In genomic region chr4:98243502-98243901, GRCm38 (mm10) we compare ENCODE assay signal across 9 mouse cellular contexts.
A peak's percentile ranks its signal among the peaks of the same experiment; 100 is the strongest.
DNase-seq lines count a peak whose midpoint lies in the region; ATAC-seq lines count a peak whose summit lies in the region.
"Had no signal": no experiment of that assay in that cellular context is flagged by ENCODE, and none has a peak within 500 bp of the region (broad histone marks: within the 10 kb centered on the region; RNA-seq: fewer than 3 reads in every experiment).

No protein-coding gene starts in this region.

- 3% methylated on average over 6 of the region's 6 CpGs for WGBS in heart, embryonic 11.5 days (ENCODE audit: insufficient replicate concordance)
- 4% methylated on average over 6 of the region's 6 CpGs for WGBS in kidney, embryonic 14.5 days
- WGBS in liver, embryonic 13.5 days (ENCODE audit: insufficient replicate concordance): 4% methylated on average over 6 of the region's 6 CpGs
- WGBS in neural tube, embryonic 13.5 days: 4% methylated on average over 6 of the region's 6 CpGs

- DNase-seq in heart, adult 11 months: peak; percentile 91
- no peak for DNase-seq in heart, adult 8-10 months (ENCODE audit: low spot score)
- peak; percentile 5 for DNase-seq in liver, embryonic 13.5 days
- DNase-seq in thymus, postnatal 0 days (ENCODE audit: low spot score): peak; percentile 85

- H3K4me1 ChIP-seq in heart, embryonic 11.5 days (ENCODE audit: control insufficient read depth, insufficient read depth, low read length): no peaks in the 10 kb centered on the region
- H3K4me1 ChIP-seq in kidney, embryonic 14.5 days (ENCODE audit: control insufficient read depth, insufficient read depth, low read length): no peaks in the 10 kb centered on the region
- H3K4me1 ChIP-seq in liver, embryonic 13.5 days (replicated peaks): peaks cover 17% of the 10 kb centered on the region
- H3K4me1 ChIP-seq in neural tube, embryonic 13.5 days (replicated peaks): peaks cover 19% of the 10 kb centered on the region

- H3K9me3 ChIP-seq in heart, embryonic 11.5 days (replicated peaks; ENCODE audit: control insufficient read depth, low read length): no peaks in the 10 kb centered on the region
- H3K9me3 ChIP-seq in kidney, embryonic 14.5 days (ENCODE audit: control insufficient read depth, low read length): no peaks in the 10 kb centered on the region
- no peaks in the 10 kb centered on the region for H3K9me3 ChIP-seq in liver, embryonic 13.5 days (replicated peaks)
- no peaks in the 10 kb centered on the region for H3K9me3 ChIP-seq in neural tube, embryonic 13.5 days

- peak overlapping the region; percentile 29; the same call in 1 of the 2 replicates for H3K4me2 ChIP-seq in heart, embryonic 11.5 days
- H3K4me2 ChIP-seq in kidney, embryonic 14.5 days (replicated peaks; ENCODE audit: low read depth, low read length): no peak overlapping the region
- no peak overlapping the region for H3K4me2 ChIP-seq in liver, embryonic 13.5 days
- H3K4me2 ChIP-seq in neural tube, embryonic 13.5 days: peak overlapping the region; percentile 57

- H3K4me3 ChIP-seq in heart, embryonic 11.5 days (ENCODE audit: low read depth, low read length): no peak overlapping the region; the same call in 1 of the 2 replicates
- no peak overlapping the region for H3K4me3 ChIP-seq in kidney, embryonic 14.5 days (ENCODE audit: low read length)
- no peak overlapping the region for H3K4me3 ChIP-seq in liver, embryonic 13.5 days (replicated peaks)
- peak overlapping the region; percentile 6; the same call in 1 of the 2 replicates for H3K4me3 ChIP-seq in neural tube, embryonic 13.5 days
- H3K4me3 ChIP-seq: myocyte had no signal

- no peaks in the 10 kb centered on the region for H3K27me3 ChIP-seq in heart, embryonic 11.5 days (ENCODE audit: control insufficient read depth, insufficient read depth, low read length)
- no peaks in the 10 kb centered on the region for H3K27me3 ChIP-seq in kidney, embryonic 14.5 days (ENCODE audit: control insufficient read depth, insufficient read depth, low read length)
- no peaks in the 10 kb centered on the region; the same call in 1 of the 2 replicates for H3K27me3 ChIP-seq in liver, embryonic 13.5 days
- no peaks in the 10 kb centered on the region for H3K27me3 ChIP-seq in neural tube, embryonic 13.5 days

- ATAC-seq in common myeloid progenitor, adult 5-6 weeks (replicated peaks; ENCODE audit: low read depth, poor library complexity, severe bottlenecking): peak; percentile 83
- ATAC-seq in heart, embryonic 11.5 days (replicated peaks; ENCODE audit: insufficient number of reproducible peaks, low FRiP score, low TSS enrichment): 0 out of 2 replicates have a peak, but pooled peaks have one; percentile 59
- ATAC-seq in kidney, embryonic 14.5 days (ENCODE audit: low FRiP score, low TSS enrichment): peak; percentile 90
- ATAC-seq in liver, embryonic 13.5 days (ENCODE audit: low read depth): no peak
- peak; percentile 95 for ATAC-seq in neural tube, embryonic 13.5 days (ENCODE audit: low read depth)

- no peaks in the 10 kb centered on the region for H3K36me3 ChIP-seq in heart, embryonic 11.5 days (ENCODE audit: control insufficient read depth, insufficient read depth, low read length)
- H3K36me3 ChIP-seq in kidney, embryonic 14.5 days (ENCODE audit: control insufficient read depth, insufficient read depth, low read length): no peaks in the 10 kb centered on the region
- H3K36me3 ChIP-seq in liver, embryonic 13.5 days: no peaks in the 10 kb centered on the region
- H3K36me3 ChIP-seq in neural tube, embryonic 13.5 days: no peaks in the 10 kb centered on the region

- H3K9ac ChIP-seq in heart, embryonic 11.5 days (ENCODE audit: low read depth, low read length): no peak overlapping the region
- no peak overlapping the region for H3K9ac ChIP-seq in kidney, embryonic 14.5 days (ENCODE audit: low read depth, low read length)
- H3K9ac ChIP-seq in liver, embryonic 13.5 days: no peak overlapping the region
- H3K9ac ChIP-seq in neural tube, embryonic 13.5 days: 0 out of 2 replicates have a peak overlapping the region, but pooled peaks have one; percentile 2

- H3K27ac ChIP-seq in heart, embryonic 11.5 days (ENCODE audit: low read depth, low read length): no peak overlapping the region
- no peak overlapping the region for H3K27ac ChIP-seq in kidney, embryonic 14.5 days (ENCODE audit: low read depth, low read length)
- H3K27ac ChIP-seq in liver, embryonic 13.5 days: no peak overlapping the region
- H3K27ac ChIP-seq in neural tube, embryonic 13.5 days (replicated peaks): peak overlapping the region; percentile 15; the same call in 1 of the 2 replicates

Comparison
In these comparisons a context has a peak if more than half of its experiments do, and no peak if none do; other contexts are left out.
1. H3K4me2 ChIP-seq: peak in heart, embryonic 11.5 days (single experiment) and neural tube, embryonic 13.5 days (single experiment); none in kidney, embryonic 14.5 days (single experiment) and liver, embryonic 13.5 days (single experiment).